Mouse (Mus musculus) ovary, adult 18-20 months (tissue): ENCODE results near the gene Gm13084.
"Not testable (repeated sequence)": the region's sequence is repeated elsewhere in the genome, so short reads cannot be mapped to it uniquely, and the experiment has no call there.

Experiments used
- DNase-seq: peaks from one replicate; pipeline ENCODE4 v3.0.0; 2022; ENCODE audit warnings: low spot score, mixed read lengths

Gm13084 gene

DNA sequence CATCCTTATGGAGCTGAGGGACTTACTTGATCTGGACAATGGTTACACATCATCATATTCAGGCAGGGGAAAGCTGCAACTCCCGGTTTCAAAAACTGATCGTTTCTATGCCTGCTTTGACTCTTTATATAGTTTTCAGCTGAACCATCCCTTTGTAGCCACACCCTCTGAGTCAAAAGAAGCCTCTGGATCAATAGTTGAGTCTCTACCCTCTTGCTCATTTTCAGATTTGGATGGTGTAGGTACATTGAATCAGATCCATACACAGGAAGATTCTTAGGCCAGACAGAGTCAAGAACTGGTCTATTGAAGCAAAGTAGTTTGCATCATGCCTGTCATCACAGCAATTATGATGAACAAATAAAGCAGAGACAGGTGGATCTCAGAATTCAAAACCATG, at the start of gene Gm13084:
TSS of gene Gm13084 (minus strand) at position 101 of the 400 bp plus-strand sequence.
- no peak for DNase-seq

DNA sequence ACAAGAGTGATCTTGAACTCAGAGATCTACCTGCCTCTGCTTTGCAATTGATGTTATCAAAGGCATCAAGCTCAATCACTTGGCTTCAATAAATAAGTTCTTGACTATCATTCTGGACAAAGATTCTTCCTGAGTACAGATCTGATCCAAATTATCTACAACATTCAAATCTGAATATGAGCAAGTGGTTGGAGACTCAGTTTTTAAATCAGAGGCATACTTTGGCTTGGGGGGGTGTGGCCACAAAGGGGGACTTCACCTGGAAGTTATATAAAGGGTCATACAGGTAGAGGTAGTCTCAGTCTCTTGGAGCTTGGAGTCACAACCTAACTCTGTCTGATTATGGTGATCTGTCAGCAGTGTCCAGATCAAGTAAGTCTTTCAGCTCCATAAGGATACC, 30.3 kb upstream of the Gm13084 start, which contains the start of gene Gm13103:
TSS of gene Gm13103 (plus strand) at position 301 of the 400 bp plus-strand sequence.
- not testable (repeated sequence) for DNase-seq

DNA sequence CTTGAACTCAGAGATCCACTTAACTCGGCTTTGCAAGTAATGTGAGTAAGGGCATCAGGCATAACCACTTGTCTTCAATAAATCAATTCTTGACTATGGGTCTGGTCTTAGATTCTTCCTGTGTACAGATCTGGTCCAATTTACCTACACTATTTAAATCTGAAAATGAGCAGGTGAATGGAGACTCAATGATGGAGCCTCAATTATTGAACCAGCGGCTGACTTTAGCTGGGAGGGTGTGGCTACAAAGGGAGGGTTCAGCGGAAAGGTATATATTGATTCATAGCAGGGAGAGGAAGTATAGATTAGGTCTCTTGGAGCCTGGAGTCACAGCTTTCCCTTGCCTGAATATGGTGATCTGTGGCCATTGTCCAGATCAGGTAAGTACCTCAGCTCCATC, 26.8 kb downstream of the Gm13084 start, which contains the start of gene Gm13023:
TSS of gene Gm13023 (plus strand) at position 301 of the 400 bp plus-strand sequence.
- not testable (repeated sequence) for DNase-seq
